Mouse (Mus musculus) layer of hippocampus, adult 2 months (tissue): ENCODE measurements around the gene Grin2c. TPM values are rescaled to one million over a fixed set of nuclear protein-coding genes. Genes with fewer than 3 reads are reported as not detected.

Source experiments
- DNase-seq, 2 experiments: peaks; one replicate each; pipeline ENCODE4 v3.0.0; 2022; ENCODE audit warnings: low spot score in 2 of 2
- H3K27ac ChIP-seq: fragments of 200-600 bp; 2 replicates; pipeline ENCODE4 v1.8.1; 2022
- H3K4me3 ChIP-seq: fragments of 200-600 bp; 2 replicates; pipeline ENCODE4 v1.8.1; 2022; ENCODE audit warnings: mild to moderate bottlenecking
- CTCF ChIP-seq: fragments of 200-600 bp; conservative IDR thresholded peaks from 2 replicates; pipeline ENCODE4 v1.8.1; 2022; ENCODE audit warnings: antibody characterized with exemption, mild to moderate bottlenecking, moderate library complexity
- total RNA-seq, 2 experiments: library from RNA; stranded (reverse); gene quantifications; 2 replicates each; pipeline ENCODE4 v1.2.3; 2021

Gene Grin2c
- total RNA-seq, 2 experiments from 2014 or later: 47.4 to 47.5 TPM

DNA sequence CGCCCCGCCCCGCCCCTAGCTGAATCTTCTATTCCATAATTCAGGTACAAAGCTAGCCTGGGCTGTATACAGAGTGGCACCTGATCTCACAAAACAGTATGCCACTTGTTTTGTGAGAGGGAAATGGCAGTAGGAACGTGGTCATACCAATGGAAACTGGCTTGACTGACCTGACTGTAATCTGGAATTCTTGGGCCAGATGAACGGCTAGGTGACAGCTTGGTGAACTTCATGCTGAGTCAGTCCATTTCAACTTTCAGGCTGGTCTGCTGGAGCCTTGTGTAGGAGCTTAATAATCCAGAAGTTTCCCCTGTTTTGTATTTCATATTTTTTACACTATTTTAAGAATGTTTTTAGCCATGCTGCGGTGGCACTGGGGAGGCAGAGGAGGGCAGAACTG is 11.1 kb upstream of the Grin2c start:
- TF ChIP-seq CTCF: no peak
- no peak for DNase-seq
- no peak overlapping the region for H3K4me3 ChIP-seq
- H3K27ac ChIP-seq: no peak overlapping the region

- Histone ChIP-seq H3K27ac (peak overlapping the region; percentile 93), H3K4me3 (peak overlapping the region; percentile 81)
- DNase-seq: no peak
- TF ChIP-seq CTCF: no peak
Measured at GRCm38 (mm10) chr11:115277604-115277975, 10.5 kb upstream of the Grin2c start.

DNA sequence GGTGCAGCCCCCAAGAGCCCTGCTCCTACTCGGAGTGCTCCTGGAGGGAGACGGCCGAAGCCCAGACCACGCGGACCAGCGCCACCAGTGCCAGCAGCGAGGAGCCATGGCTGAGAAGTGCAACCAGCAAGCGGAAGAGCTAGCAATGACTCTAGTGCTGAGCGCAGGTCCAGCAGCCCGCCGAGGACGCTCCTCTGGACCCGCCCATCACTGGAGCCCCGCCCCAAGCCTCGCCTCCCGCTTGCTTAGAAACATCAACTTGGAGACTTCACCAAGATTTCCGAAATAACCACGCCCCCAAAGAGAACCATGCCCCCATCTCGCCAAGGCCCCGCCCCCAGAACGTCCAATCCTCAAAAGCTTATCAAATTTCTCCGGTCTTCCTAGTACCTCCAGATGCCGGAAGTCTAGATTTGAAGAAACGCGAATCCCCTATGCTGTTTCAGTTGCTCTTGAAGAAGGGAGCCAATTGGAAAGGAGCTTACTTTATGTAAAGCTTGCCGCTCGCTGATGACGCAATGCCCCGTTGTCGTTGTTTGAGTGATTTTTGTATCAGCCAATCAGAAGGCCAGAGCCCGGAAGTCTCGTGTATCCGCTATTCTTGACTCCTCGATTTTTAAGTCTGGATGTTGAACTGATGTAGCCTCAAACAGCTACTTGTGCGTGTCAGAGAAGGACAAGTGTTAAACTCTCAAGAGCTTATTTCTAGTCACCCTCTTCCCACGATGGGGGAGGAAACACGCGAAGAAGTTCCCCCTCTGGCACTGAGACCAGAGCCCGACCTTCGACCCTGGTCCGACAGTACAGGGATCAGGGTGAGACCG is 9.9 kb upstream of the Grin2c start, which contains the start of gene Fdxr:
Fdxr (minus strand) TSS at position 271 of the 824 bp plus-strand sequence.
- H3K27ac ChIP-seq: peak within 1 kb of the TSS; percentile 93
- peak; percentile 18; the same call in 1 of the 2 replicates for TF ChIP-seq CTCF
- peak within 1 kb of the TSS; percentile 81 for H3K4me3 ChIP-seq
- peak; percentile 96 to 98 for DNase-seq

DNA sequence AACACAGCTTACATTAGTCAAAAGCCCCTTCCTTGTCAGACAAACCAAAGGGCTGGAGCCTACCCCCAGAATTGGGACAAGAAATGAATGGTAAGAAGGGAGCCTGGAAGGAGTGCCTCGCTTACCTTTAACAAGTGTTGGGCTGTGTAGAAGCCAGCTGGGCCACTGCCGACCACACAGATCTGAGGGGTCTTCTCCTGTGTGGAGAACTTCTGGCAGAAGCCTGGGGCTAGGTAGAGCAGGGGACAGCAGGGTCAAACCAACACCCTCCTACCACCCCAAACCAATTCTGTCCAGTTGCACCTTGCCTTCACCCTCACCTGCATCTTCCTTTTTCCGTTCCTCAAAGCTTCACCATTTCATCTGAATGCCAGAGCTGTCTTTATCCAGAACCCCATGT is 8.9 kb upstream of the Grin2c start:
- Histone ChIP-seq H3K27ac (peak overlapping the region; percentile 93; the same call in 1 of the 2 replicates), H3K4me3 (peak overlapping the region; percentile 81)
- no peak for DNase-seq
- TF ChIP-seq CTCF: no peak

DNA sequence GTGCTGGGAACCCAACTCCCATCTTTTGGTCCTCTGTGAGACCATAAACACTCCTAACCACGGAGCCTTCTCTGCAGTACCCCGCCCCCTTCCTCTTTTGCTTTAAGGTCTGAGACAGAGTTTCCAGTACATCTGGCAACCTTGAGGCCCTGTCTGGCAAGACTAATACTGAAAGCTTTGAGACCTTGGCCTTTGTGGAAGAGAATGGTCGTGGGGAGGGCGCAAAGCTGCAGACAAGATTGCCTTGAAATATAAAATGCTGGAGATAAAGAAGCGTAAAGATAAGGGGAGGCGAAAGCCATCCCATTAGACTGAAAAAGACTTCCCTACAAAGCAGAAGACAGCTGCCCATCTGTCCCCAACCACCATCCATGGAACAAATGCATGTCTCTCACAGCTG is 8.5 kb upstream of the Grin2c start:
- no peak for TF ChIP-seq CTCF
- H3K27ac ChIP-seq: no peak overlapping the region
- no peak overlapping the region; the same call in 1 of the 2 replicates for H3K4me3 ChIP-seq
- no peak for DNase-seq

GRCm38 (mm10) chr11:115274771-115275170 is 7.7 kb upstream of the Grin2c start:
- no peak for DNase-seq
- no peak for TF ChIP-seq CTCF

GRCm38 (mm10) chr11:115274178-115274577 is 7.1 kb upstream of the Grin2c start:
- DNase-seq: no peak
- no peak for TF ChIP-seq CTCF
- Histone ChIP-seq H3K4me3 (no peak overlapping the region), H3K27ac (no peak overlapping the region)

More at GRCm38 (mm10) chr11:115274771-115275170, 7.7 kb upstream of the Grin2c start:
- H3K27ac ChIP-seq: no peak overlapping the region
- no peak overlapping the region for H3K4me3 ChIP-seq

GRCm38 (mm10) chr11:115273735-115274134 is 6.7 kb upstream of the Grin2c start:
- Histone ChIP-seq H3K27ac (no peak overlapping the region), H3K4me3 (no peak overlapping the region)
- no peak for TF ChIP-seq CTCF

GRCm38 (mm10) chr11:115272894-115273498 is 6.0 kb upstream of the Grin2c start:
- no peak for TF ChIP-seq CTCF
- DNase-seq: no peak
- Histone ChIP-seq H3K4me3 (no peak overlapping the region), H3K27ac (no peak overlapping the region)

More at GRCm38 (mm10) chr11:115273735-115274134, 6.7 kb upstream of the Grin2c start:
- DNase-seq: no peak

- TF ChIP-seq CTCF: no peak
- Histone ChIP-seq H3K4me3 (no peak overlapping the region), H3K27ac (no peak overlapping the region)
- DNase-seq: no peak
Measured at GRCm38 (mm10) chr11:115271481-115271880, 4.4 kb upstream of the Grin2c start.

DNA sequence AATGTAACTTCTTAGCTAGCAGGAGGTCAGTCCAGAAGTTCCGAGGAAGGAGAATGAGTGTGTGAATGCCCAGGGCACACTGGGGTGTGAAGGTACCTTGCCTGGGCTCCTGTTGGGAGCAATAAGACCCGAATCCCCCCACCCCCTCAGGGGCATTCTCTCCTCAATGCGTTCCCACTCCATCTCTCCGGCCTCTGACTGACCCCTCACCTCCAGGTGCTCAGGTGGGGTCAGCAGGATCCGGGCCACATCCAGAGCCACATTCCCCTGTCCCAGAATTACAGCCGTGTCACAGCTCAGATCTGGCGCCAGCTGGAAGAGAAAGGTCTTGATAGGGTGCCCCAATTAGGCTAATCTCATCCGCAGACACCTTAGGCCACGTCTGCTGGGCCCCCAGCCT is 4.0 kb upstream of the Grin2c start:
- DNase-seq: no peak
- Histone ChIP-seq H3K4me3 (no peak overlapping the region), H3K27ac (no peak overlapping the region)
- TF ChIP-seq CTCF: no peak

- peak; percentile 98 for TF ChIP-seq CTCF
- H3K27ac ChIP-seq: peak overlapping the region; percentile 59; the same call in 1 of the 2 replicates
- H3K4me3 ChIP-seq: no peak overlapping the region
- peak; percentile 81 to 89 for DNase-seq
Measured at GRCm38 (mm10) chr11:115270148-115270861, 3.3 kb upstream of the Grin2c start.
